Mouse (Mus musculus) testis, postnatal 10 days (tissue): ENCODE measurements around the gene Pacsin2.
"Not testable (repeated sequence)": the region's sequence is repeated elsewhere in the genome, so short reads cannot be mapped to it uniquely, and the experiment has no call there.

Experiments used
- DNase-seq: peaks from one replicate; pipeline ENCODE4 v3.0.0; 2021; ENCODE audit warnings: low spot score

Gene Pacsin2

DNA sequence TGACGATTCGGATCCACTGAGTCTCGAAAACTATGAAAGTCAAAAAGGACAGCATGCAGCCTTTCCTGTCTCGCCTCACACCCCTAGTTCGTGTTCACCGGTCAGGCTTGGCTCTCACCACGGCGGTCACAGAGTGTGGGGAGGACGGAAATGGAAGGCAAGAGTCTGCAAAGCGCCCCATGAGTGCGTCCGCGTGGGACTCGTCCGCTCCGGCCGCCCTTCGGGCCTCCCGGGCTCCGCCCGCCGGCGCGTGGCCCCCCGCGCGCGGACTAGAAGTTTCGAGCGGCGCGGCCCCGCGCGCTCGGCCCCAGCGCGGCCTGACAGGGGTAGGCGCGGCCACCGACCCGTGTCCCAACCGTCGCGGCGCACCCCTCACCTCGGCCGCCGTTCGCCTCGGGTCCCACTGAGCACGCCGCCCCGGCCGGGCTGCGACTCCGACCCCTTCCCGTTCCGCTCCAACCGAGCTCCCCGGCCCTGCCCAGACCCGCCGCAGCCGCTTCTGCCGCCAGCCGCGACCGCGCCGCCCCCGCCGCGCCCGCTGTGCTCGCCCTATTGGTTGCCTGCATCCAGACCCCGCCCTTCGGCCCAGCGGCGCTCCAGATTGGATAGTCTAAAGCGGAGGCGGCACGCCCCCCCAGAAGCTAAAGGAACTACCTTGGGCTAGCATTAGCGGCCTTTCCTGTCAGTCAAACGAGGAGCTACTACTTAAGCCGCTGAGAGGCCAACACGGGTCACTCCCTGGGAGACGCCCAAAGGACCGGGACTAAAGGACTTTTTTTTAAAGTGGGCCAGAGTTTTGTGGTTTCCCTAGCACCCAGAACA is at the start of gene Pacsin2:
Gene Pacsin2 (minus strand): TSS at position 524 of the 822 bp plus-strand sequence.
- DNase-seq = peak; percentile 98

DNA sequence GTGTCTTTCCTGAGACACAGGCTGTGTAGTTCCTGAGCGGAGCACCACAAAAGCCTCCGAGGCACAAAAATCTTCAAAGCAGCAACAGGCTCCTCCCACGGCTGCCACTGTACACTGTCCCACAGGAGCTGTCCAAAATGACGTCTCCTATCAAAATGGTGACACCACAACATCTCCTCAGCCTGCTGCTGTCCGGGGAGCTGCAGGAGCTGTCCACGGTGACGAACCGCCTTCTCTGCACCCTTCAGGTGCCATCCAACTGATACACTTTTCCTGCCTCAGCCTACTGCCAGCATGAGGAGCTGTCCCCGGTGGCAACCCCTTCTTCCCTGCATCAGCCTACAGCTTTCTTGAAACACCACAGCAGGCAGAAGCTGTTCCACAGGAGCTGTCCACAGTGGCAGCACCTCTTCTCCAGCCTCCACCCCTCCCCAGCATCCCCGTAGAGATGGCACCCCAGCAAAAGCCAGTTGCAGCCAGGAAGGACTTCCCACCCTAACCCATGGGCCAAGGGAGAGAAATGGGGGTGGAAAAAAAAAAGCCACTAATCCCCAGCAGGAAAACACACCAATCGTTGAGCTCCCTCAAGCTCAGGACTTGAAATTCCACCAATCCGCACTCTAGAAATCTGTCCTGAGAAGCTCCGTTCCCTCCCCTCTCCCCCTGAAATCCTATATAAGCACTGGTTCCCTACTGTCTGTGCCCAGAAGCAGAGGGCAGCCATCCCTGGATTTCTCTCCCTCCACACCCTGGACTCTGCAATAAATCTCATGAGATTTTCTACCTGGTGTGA is 48.3 kb upstream of the Pacsin2 start:
- DNase-seq = no peak

DNA sequence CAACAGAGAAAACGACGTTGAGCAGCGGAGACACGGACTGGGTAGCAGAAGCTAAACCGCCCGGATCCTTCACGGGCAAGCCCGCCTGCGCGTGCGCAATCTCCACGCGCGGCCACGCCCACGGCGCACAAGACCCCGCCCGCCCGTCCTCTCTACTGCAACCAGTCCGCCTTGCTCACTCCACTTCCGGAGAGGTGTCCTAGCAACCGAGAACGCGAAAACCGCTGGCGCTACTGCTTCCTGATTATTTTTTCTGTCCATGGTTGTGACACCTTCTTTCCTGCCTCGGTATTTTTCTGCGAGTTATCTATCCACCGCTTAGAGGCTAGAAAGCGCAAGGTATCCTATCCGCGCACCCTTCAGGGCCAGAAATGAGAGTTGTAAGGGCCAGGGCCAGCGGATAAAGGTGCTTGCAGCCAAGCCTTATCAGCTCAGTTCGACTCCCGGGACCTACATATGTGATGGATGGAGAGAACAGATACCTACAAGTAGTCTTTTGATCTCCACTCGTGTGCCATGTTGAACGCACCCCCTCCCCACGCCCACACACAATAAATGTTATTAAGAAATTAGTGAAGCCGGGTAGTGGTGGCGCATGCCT is 46.5 kb upstream of the Pacsin2 start, which contains the start of gene Ttll1:
Gene Ttll1 (minus strand): TSS at position 89 of the 601 bp plus-strand sequence.
- peak; percentile 97 for DNase-seq

DNA sequence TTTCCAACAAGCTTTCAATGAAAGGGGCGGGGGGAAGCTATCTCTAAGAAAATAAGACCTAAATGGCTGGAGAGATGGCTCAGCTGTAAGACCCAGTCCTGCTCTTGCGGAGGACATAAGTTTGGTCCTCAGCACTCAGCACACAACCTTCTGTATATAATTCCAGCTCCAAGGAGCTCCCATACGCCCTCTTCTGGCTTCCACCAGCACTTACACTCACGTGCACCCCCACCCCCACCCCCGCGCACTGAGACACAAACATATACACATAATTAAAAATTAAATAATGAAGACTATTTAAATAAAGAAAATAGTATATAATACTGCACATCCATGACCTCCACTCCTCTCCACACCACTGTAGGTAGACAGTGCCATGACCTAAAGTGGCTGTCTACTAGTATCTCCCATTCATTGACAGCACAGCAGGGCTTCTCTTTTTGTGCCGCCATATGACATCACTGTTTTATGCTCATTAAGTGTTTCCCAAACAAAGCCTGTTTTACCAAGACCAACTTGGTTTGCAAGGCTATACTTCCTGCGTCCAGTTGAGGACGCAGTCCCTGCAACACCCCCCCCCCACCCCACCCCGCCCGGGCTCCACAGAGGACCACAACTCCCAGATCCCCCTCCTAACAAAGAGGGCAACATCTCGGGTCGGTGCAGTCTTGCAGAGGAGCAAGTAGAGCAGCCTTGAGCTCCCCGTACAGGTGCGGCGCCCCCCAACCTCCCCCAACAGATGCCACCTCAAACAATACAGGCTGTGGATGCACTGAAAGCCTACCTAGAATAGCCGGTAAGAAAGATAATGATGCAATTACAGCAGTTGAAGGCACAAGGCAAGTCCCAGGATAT is 45.8 kb upstream of the Pacsin2 start:
- DNase-seq = no peak

DNA sequence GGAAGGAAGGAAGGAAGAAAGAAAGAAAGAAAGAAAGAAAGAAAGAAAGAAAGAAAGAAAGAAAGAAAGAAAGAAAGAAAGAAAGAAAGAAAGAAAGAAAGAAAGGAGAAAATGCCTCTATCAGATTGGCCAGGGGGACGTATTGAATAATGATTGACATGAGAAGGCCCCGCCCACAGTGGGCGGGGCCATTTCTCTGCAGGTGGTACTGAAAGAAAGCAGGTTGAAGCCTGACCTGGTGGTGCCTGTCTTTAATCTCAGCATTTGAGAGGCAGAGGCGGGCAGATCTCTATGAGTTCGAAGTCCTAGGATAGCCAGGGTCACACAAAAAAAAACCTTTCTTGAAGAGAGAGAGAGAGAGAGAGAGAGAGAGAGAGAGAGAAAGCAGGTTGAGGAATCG is 37.1 kb upstream of the Pacsin2 start:
- DNase-seq = not testable (repeated sequence)

DNA sequence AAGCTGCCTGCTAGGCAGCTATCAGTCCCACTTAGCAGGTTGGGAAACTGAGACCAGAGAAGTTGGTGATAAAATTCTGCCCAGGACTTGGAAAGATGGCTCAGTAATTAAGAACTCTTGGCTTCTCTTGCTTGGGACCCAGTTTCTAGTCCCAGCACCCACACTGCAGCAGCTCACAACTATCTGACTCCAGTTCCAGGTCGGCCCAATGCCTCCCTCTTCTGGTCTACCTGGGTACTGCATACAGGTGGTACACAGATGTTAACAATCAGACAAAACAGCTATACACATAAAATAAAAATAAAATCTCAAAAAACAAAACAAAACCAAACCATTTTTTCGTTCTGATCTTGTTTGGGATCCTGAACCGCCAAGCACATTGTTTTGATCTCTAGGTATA is 35.9 kb upstream of the Pacsin2 start:
- peak; percentile 68 for DNase-seq

DNA sequence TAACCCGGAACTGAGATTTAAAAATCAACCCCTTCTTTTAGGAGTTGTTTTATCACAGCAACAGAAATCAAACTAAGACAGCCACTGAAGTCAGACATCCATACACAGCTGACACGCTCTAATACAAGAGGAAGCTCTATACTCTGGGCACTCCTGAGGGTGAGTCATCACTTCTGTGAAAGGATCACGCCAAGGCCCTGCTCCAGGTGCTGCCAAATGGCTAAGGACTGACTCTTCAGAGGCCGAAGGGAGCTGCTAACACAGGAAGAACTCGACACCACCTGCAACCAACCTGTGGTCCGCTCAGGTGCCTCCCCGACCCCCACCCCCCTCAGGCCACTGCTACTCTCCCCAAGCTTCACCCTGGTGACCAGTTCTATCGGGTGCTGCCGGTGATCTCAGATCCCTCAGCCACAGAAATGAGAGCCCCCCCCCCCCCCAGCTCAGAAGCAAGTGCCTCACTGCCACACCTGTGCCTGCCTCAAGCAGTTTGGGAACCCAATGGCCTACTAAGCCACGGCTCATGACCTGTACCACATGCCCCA is 34.9 kb upstream of the Pacsin2 start:
- no peak for DNase-seq

DNA sequence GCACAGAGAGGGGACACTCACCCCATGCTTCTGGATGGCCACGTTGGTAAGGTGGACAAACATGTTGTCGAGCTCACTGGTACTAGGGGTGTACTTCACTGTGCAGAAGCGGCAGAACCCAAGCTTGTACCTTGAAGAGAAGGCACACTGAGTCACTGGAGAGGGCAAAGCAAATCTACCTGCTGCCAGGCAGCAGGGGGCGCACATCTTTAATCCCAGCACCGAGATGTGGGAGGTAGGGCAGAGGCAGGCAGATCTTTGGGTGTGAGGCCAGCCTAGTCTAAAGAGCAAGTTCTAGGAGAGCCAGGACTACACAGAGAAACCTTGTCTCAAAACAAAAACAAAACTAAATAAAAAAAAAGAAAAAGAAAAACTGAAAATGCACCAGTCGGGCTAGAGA is 32.9 kb upstream of the Pacsin2 start:
- no peak for DNase-seq

DNA sequence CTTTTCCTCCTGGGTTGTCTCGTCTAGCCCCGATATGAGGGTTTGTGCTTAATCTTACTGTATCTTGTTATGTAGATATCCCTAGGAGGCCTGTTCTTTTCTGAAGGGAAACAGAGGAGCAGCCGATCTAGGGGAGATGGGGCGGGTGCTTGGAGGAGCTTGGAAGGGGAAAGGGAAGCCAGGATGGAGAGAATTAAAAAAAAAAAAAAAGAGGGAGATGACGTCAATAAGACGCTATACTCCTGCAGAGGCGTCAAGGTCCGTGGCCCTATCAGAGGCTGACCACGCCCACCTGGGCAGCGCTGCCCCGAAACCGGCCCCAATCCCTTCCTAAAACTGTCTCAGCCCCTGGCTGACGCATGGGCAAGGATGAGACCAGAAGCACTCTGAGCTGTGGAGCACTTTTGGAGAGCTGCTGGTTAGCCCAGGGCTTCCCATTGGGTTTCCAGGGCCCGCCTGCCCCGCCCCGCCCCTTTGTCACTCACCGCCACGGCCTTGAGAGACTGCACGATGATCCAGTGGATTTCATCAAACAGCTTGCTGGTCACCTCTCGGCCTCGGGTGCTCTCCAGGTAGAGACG is 31.5 kb upstream of the Pacsin2 start:
- DNase-seq = no peak

DNA sequence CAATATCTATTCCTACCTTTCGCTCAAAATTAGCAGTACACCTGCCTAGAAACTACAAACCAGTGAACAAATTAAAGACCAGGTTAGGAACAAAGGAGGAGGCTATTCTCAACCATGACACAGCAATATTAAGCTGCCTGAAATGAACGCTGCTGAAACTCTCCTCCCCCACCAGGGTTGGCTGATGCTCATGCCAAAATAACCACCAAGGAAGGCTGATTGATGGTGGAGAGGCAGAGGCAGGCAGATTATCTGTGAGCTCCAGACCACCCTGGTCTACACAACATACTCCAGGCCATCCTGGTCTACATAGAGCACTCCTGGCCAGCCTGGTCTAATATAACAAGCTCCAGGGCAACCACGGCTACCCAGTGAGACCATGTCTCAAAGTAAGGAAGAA is 30.8 kb upstream of the Pacsin2 start:
- no peak for DNase-seq

DNA sequence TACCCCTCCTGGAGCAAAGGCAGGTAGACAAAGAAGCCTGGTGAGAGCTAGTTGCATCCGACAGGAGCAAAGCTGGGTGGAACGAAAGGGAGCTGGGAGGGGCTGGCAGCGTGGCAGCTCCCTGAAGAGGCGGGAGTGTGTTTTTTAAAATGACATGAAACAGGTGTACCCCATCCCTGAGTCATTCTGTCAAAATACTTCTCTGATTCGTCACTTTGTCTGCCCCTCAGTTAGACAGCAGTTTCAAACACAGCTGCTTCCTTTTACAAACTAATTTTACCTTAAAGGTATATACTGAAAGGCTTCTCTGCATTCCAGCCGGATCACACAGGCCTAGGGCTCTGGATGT is 30.1 kb upstream of the Pacsin2 start:
- DNase-seq = no peak

DNA sequence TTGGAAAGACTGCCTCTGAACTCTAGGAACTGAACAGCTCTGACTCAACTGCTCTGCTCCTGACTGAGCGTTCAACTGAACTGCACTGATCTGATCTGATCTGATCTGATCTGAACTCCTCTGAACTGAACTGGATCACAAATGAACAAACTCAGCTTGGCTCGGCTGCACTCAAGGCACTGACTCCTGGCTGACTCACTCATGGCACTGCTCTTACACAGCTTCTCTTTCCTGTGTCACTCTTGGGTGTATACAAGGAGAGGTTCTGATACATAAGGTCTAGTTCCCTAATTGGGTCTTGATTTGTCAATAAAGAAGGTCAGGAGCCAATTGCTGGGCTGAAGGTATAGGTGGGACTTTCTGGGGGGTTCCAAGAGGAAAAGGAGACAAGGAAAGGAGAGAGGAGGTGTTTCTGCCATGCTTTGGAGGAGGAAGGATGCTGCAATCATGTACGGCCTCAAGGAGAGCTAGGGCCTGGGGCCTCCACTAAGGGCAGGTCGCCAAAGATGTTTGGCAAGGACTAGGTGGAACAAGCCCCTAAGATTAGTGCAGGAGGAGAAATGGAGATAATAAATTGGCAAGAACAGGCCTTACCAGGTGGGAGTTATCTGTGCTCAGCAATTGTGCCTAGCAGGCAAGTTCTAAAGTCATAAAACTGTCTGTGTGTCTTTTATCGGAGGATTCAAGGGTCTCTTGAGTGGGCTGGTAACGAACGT is 29.6 kb upstream of the Pacsin2 start:
- DNase-seq = no peak

DNA sequence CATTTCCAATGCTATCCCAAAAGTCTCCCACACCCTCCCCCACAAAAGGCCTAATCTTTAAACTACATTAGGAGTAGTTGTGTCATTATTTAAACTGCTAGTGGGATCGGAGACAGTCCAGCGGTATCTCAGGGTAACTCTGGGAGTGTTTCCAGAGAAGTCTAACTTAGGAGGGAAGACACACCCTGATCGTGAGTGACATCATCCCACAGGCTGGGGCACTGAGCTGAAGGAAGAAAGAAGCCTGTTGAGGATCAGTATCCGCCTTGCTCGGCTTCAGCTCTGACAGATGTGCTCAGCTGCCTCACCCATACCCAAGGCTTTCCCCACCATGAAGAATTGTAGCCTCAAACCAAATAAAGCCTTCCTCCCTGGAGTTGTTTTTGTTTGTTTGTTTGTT is 27.5 kb upstream of the Pacsin2 start:
- DNase-seq = no peak

DNA sequence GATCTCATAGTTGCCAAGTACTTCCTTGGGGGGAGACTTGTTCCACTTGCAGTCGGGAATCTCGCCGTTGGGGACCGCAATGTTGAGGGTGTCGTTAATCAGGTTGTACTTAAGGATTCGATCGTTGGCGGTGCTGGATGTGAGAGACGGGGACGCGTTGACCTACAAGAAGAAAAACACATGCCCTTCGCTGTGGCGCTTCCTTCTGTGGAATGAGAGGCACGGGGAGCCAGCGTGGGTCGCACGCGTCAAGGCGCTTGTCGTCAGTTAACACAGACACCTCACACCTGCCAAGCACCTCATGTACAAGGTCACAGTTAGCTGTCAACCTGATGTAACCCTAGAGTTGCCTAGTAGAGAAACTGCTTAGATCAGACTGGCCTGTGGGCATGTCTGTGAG is 25.1 kb upstream of the Pacsin2 start:
- no peak for DNase-seq

DNA sequence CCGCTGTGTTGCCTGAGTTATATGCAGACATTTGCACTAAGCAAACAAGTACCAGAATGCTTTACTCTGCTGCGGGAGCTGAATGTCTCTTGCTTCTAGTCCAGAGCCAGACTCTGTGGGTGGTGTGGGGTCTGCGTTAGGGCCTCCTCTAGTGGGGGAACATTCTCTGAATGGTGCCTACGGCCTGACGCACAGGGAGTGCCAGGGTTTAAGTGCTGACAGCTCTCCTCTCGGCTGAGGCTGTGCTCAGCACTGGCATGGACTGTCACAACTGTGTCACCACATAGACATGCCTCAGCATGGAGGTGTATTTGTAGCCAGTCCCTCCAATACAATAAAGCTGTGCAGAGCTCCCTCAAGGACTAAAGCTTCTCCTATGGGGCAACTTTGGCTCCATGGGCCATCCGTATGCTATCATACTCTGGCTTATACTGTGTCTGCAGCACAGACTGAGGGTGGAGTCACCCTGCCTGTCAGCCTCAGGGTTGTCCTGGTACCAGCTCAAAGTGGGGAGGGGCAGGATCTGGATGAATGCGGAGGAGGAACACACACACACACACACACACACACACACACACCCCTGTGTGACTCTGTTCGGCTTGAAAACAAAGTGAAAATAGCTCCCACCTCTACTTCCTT is 23.2 kb upstream of the Pacsin2 start:
- DNase-seq = no peak

DNA sequence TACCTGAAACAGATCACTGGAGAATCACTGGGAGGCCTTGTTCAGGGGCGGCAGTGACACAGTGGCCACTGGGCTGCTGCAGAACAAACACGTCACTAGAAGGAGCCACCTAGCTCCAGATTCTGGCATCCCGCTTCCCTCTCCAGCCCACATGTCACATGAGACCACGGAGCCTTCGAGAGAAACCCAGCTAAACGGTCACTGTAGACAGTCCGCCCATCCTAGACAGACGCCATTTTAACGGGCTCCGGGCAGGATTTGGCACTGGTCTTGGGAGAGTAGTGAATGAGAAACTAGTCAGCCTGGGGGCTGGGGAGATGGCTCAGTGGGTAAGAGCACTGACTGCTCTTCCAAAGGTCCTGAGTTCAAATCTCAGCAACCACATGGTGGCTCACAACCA is 19.9 kb upstream of the Pacsin2 start:
- no peak for DNase-seq

DNA sequence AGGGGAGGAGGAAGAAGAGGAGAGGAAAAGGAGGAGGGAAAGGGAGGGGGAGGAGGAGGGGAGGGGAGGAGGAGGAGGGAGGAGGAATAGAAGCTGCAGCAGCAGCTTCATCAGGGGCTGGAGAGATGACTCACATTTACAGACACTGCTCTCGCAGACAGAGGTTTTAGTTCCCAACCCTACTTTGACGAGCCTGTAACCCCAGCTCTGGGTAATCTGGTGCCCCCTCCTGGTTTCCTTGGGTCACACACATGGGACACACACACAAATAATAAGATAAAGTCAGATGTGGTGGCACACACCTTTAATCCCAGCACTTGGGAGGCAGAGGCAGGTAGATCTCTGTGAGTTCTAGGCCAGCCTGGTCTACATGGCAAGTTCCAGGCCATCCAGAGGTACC is 19.1 kb upstream of the Pacsin2 start:
- DNase-seq = no peak

DNA sequence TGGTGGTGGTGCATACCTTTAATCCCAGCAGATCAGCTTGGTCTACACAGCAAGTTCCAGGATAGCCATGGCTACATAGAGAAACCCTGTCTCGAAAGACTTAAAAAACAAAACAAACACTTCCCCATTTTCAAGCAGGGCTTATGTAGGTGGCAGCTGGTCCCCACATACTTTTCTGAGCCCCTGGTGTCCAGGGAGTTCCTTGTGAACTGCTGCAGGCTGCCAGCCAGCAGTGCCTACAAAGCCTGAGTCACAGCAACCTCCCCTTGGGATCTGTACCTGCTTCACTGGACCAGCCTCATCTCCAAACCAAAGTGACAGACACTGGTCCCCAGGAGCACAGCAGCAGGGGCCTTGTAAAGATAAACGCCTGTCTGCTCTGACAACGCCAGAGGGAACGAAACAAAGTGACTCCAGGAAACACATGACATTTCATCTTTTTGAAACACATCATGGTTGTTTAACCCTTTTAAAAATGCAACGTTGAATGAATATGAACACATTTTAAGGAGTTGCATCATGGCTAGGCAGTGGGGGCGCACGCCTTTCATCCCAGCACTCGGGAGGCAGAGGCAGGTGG is 18.3 kb upstream of the Pacsin2 start:
- DNase-seq = no peak

DNA sequence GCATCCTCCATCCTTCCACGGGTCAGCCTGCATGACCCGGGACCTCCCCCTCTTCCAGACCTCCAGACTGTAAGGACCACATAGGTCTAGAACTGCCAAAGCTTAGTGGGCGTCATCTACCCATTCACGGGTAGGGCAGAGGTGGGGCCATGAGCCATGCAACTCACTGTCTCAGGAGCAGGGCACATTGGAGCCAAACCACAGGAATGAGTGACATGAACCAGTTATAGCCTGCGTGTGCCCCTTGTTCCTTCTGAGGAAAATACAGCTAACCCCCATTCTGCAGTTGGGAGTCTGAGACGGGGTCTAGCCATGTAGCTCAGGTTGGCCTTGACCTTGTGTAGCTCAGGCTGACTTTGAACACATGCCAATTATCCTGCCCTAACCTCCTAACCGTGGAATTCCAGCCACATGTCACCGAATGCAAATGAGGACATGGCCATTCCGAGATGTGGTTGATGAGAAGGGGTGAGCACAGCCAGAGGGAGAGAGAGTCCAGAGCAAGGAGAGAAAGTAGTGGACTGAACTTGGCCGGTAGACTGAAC is 16.9 kb upstream of the Pacsin2 start:
- DNase-seq = no peak

DNA sequence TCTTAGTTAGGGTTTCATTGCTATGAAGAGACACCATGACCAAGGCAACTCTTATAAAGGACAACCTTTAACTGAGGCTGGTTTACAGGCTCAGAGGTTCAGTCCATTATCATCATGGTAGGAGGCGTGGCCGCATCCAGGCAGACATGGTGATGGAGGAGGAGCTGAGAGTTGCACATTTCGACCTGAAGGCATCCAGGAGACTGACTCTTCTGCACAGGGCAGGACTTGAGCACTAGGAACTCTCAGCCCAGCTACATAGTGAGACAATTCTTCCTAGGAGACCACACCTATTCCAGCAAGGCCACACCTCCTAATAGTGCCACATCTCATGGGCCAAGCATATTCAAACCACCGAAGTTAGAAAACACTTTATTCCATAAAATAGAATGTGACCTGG is 15.4 kb upstream of the Pacsin2 start:
- DNase-seq = no peak
